Mouse (Mus musculus) forebrain, postnatal 0 days (tissue): ENCODE data around the gene Lipk. TPM values are rescaled to one million over a fixed set of nuclear protein-coding genes. Genes with fewer than 3 reads are reported as not detected.

Experiments
- ATAC-seq: fragments of 200-750 bp; cut with Nextera tagmentation; 2 replicates; pipeline ENCODE4 v1.8.0; 2017; ENCODE audit warnings: mild to moderate bottlenecking, moderate library complexity
- DNase-seq: peaks from one replicate; pipeline ENCODE4 v3.0.0-alpha.2; 2015
- H3K27ac ChIP-seq: fragments of 300-500 bp; sonication (generic); 2 replicates; pipeline ENCODE4 v1.5.1; 2014; ENCODE audit warnings: low read depth, mild to moderate bottlenecking, antibody characterized with exemption, low read length, moderate library complexity, mixed read lengths
- H3K27me3 ChIP-seq: fragments of 300-500 bp; sonication (generic); 2 replicates; pipeline ENCODE4 v1.6.1; 2014; ENCODE audit warnings: mild to moderate bottlenecking, low read length, mixed read lengths; ENCODE audit not compliant: insufficient read depth
- H3K36me3 ChIP-seq: fragments of 300-500 bp; sonication (generic); 2 replicates; pipeline ENCODE4 v1.6.1; 2014; ENCODE audit warnings: mild to moderate bottlenecking, moderate library complexity; ENCODE audit not compliant: insufficient read depth
- H3K4me1 ChIP-seq: fragments of 300-500 bp; sonication (generic); 2 replicates; pipeline ENCODE4 v1.6.1; 2014; ENCODE audit warnings: antibody characterized with exemption; ENCODE audit not compliant: insufficient read depth
- H3K4me2 ChIP-seq: fragments of 300-500 bp; sonication (generic); 2 replicates; pipeline ENCODE4 v1.6.1; 2014; ENCODE audit warnings: low read depth, mild to moderate bottlenecking, moderate library complexity
- H3K4me3 ChIP-seq: fragments of 300-500 bp; sonication (generic); 2 replicates; pipeline ENCODE4 v1.5.1; 2014; ENCODE audit warnings: low read depth, low read length, mixed read lengths
- H3K9ac ChIP-seq: fragments of 300-500 bp; sonication (generic); 2 replicates; pipeline ENCODE4 v1.6.1; 2014; ENCODE audit warnings: mild to moderate bottlenecking
- H3K9me3 ChIP-seq: fragments of 300-500 bp; sonication (generic); 2 replicates; pipeline ENCODE4 v1.6.1; 2016; ENCODE audit warnings: low read length
- CTCF ChIP-seq: sonication (generic); IDR thresholded peaks from 2 replicates; pipeline ENCODE4 v1.5.1; 2016; ENCODE audit warnings: antibody characterized with exemption, control low read depth, low read depth
- WGBS: fragments of 180-500 bp; shearing (Covaris S2); extraction: QIAGEN DNeasy Blood & Tissue Kit; methylation state at CpG from one replicate; pipeline ENCODE4 v1.1.7; 2014; 5-methylcytosine and 5-hydroxymethylcytosine counted together
- polyA plus RNA-seq: library from polyadenylated mRNA; unstranded; fragments of >200 nt; fragmentation: Nextera tagmentation; extraction: Ambion mirVana; gene quantifications from 2 replicates; pipeline ENCODE4 v1.2.1, GENCODE M21; 2015
- total RNA-seq: library from RNA; depleted of rRNA; stranded (reverse); fragments of >200 nt; gene quantifications from 2 replicates; pipeline ENCODE4 v1.2.3, GENCODE M21; 2014

Lipk gene
- total and polyA plus RNA-seq, 2 experiments from 2014 or later, result not detected

GRCm38 (mm10) chr19:34043008-34043407, 34.9 kb downstream of the Lipk start:
- ATAC-seq, result no peak
- Histone ChIP-seq H3K27ac (no peak overlapping the region), H3K9ac (no peak overlapping the region), H3K4me3 (no peak overlapping the region), H3K4me2 (no peak overlapping the region), H3K9me3 (no peaks in the 10 kb centered on the region), H3K36me3 (no peaks in the 10 kb centered on the region), H3K27me3 (no peaks in the 10 kb centered on the region), H3K4me1 (no peaks in the 10 kb centered on the region)
- 51% methylated on average over 6 of the region's 6 CpGs for WGBS
- DNase-seq, result no peak
- no peak for TF ChIP-seq CTCF

GRCm38 (mm10) chr19:34049371-34050039, 41.4 kb downstream of the Lipk start:
- Histone ChIP-seq H3K4me3 (no peak overlapping the region), H3K9ac (no peak overlapping the region), H3K9me3 (no peaks in the 10 kb centered on the region), H3K27ac (no peak overlapping the region), H3K4me2 (no peak overlapping the region), H3K27me3 (no peaks in the 10 kb centered on the region), H3K36me3 (no peaks in the 10 kb centered on the region), H3K4me1 (no peaks in the 10 kb centered on the region)
- WGBS, result 89% methylated on average over 3 of the region's 3 CpGs
- TF ChIP-seq CTCF, result no peak
- DNase-seq (no peak), ATAC-seq (no peak)

- DNase-seq, result peak; percentile 5
- H3K4me2 ChIP-seq, result no peak overlapping the region
Measured at GRCm38 (mm10) chr19:34051502-34051901, 43.4 kb downstream of the Lipk start.

GRCm38 (mm10) chr19:34063547-34063946, 55.5 kb downstream of the Lipk start:
- TF ChIP-seq CTCF, result no peak
- H3K36me3 ChIP-seq, result no peaks in the 10 kb centered on the region
- ATAC-seq (no peak), DNase-seq (no peak)
- H3K9me3 ChIP-seq, result no peaks in the 10 kb centered on the region
- no peaks in the 10 kb centered on the region for H3K27me3 ChIP-seq
- H3K9ac ChIP-seq, result no peak overlapping the region
- H3K4me3 ChIP-seq, result no peak overlapping the region
- 56% methylated on average over 1 of the region's 1 CpGs for WGBS
- no peak overlapping the region for H3K4me2 ChIP-seq
- H3K27ac ChIP-seq, result no peak overlapping the region
- no peaks in the 10 kb centered on the region for H3K4me1 ChIP-seq

More at GRCm38 (mm10) chr19:34051502-34051901, 43.4 kb downstream of the Lipk start:
- 68% methylated on average over 3 of the region's 3 CpGs for WGBS
- H3K27me3 ChIP-seq, result no peaks in the 10 kb centered on the region
- no peaks in the 10 kb centered on the region for H3K4me1 ChIP-seq
- H3K4me3 ChIP-seq, result no peak overlapping the region
- no peak for ATAC-seq
- no peak overlapping the region for H3K9ac ChIP-seq
- no peak overlapping the region for H3K27ac ChIP-seq
- TF ChIP-seq CTCF, result no peak
- no peaks in the 10 kb centered on the region for H3K9me3 ChIP-seq
- no peaks in the 10 kb centered on the region for H3K36me3 ChIP-seq

GRCm38 (mm10) chr19:34064059-34064458, 56.0 kb downstream of the Lipk start:
- no peaks in the 10 kb centered on the region for H3K36me3 ChIP-seq
- DNase-seq, result no peak
- WGBS, result 78% methylated on average over 4 of the region's 4 CpGs
- no peak overlapping the region for H3K9ac ChIP-seq
- H3K4me2 ChIP-seq, result no peak overlapping the region
- H3K4me1 ChIP-seq, result no peaks in the 10 kb centered on the region
- ATAC-seq, result no peak
- TF ChIP-seq CTCF, result no peak
- H3K27me3 ChIP-seq, result no peaks in the 10 kb centered on the region
- no peak overlapping the region for H3K27ac ChIP-seq
- H3K4me3 ChIP-seq, result no peak overlapping the region
- H3K9me3 ChIP-seq, result no peaks in the 10 kb centered on the region

- H3K27ac ChIP-seq, result no peak within 1 kb of the TSS
- 89% methylated on average over 9 of the region's 9 CpGs for WGBS
- no peak within 1 kb of the TSS for H3K4me3 ChIP-seq
- no peaks in the 10 kb centered on the region for H3K9me3 ChIP-seq
- H3K4me1 ChIP-seq, result no peaks in the 10 kb centered on the region
- no peak within 1 kb of the TSS for H3K9ac ChIP-seq
- no peak for TF ChIP-seq CTCF
- H3K36me3 ChIP-seq, result no peaks in the 10 kb centered on the region
- ATAC-seq (no peak), DNase-seq (no peak)
- H3K4me2 ChIP-seq, result no peak within 1 kb of the TSS
- H3K27me3 ChIP-seq, result no peaks in the 10 kb centered on the region
Measured at GRCm38 (mm10) chr19:34066779-34067472, 58.8 kb downstream of the Lipk start, which contains the start of gene Lipn. Gene Lipn (plus strand): TSS chr19:34067358.

GRCm38 (mm10) chr19:34074239-34074638, 66.1 kb downstream of the Lipk start:
- ATAC-seq (no peak), DNase-seq (no peak)
- Histone ChIP-seq H3K36me3 (no peaks in the 10 kb centered on the region), H3K4me2 (no peak overlapping the region), H3K9me3 (no peaks in the 10 kb centered on the region), H3K4me3 (no peak overlapping the region), H3K9ac (no peak overlapping the region), H3K27me3 (no peaks in the 10 kb centered on the region), H3K4me1 (no peaks in the 10 kb centered on the region), H3K27ac (no peak overlapping the region)
- TF ChIP-seq CTCF, result no peak
